Mouse (Mus musculus) liver, embryonic 14.5 days (tissue): ENCODE measurements around the gene Tmprss11f. TPM values are rescaled to one million over a fixed set of nuclear protein-coding genes. Genes with fewer than 3 reads are reported as not detected.

Experiments
- ATAC-seq: fragments of 200-750 bp; cut with Nextera tagmentation; 2 replicates; pipeline ENCODE4 v1.8.0; 2017; ENCODE audit warnings: moderate number of reproducible peaks, mild to moderate bottlenecking, moderate library complexity; ENCODE audit not compliant: insufficient read depth
- DNase-seq, 3 experiments: peaks; one replicate each; pipeline ENCODE4 v3.0.0-alpha.2; 2012 to 2013; ENCODE audit warnings: low read depth in 3 of 3, low spot score in 3 of 3
- H3K27ac ChIP-seq: fragments of 300-500 bp; sonication (generic); 2 replicates; pipeline ENCODE4 v1.5.1; 2014; ENCODE audit warnings: moderate library complexity, mild to moderate bottlenecking, control low read depth, inconsistent platforms
- H3K27me3 ChIP-seq: fragments of 300-500 bp; sonication (generic); 2 replicates; pipeline ENCODE4 v1.6.1; 2014; ENCODE audit warnings: mild to moderate bottlenecking, low read length, moderate library complexity; ENCODE audit not compliant: control insufficient read depth, insufficient read depth
- H3K36me3 ChIP-seq: fragments of 300-500 bp; sonication (generic); replicated peaks from 2 replicates; pipeline ENCODE4 v1.6.1; 2014; ENCODE audit warnings: low read depth; ENCODE audit not compliant: control insufficient read depth, insufficient read depth
- H3K4me1 ChIP-seq, 2 experiments: fragments of 200-500 bp in 1 of 2; fragments of 300-500 bp in 1 of 2; sonication (generic) in 1 of 2; replicated peaks; 2 replicates each; pipeline ENCODE4 v1.6.1; 2012 to 2014; ENCODE audit warnings: antibody characterized with exemption in 1 of 2, inconsistent platforms in 1 of 2, low read length in 1 of 2; ENCODE audit not compliant: control insufficient read depth in 2 of 2, insufficient read depth in 2 of 2
- H3K4me2 ChIP-seq: fragments of 300-500 bp; sonication (generic); 2 replicates; pipeline ENCODE4 v1.6.1; 2014; ENCODE audit warnings: low read depth, mild to moderate bottlenecking, control low read depth, moderate library complexity
- H3K4me3 ChIP-seq, 2 experiments: fragments of 200-500 bp in 1 of 2; fragments of 300-500 bp in 1 of 2; sonication (generic) in 1 of 2; 2 replicates each; pipeline ENCODE4 v1.5.1; 2012 to 2014; ENCODE audit warnings: low read depth in 2 of 2, low read length in 2 of 2, mild to moderate bottlenecking in 2 of 2, control low read depth in 1 of 2, inconsistent platforms in 1 of 2, moderate library complexity in 1 of 2; ENCODE audit not compliant: insufficient read depth in 1 of 2
- H3K9ac ChIP-seq: fragments of 300-500 bp; sonication (generic); replicated peaks from 2 replicates; pipeline ENCODE4 v1.6.1; 2014; ENCODE audit warnings: mild to moderate bottlenecking, control low read depth, moderate library complexity
- H3K9me3 ChIP-seq: fragments of 300-500 bp; sonication (generic); 2 replicates; pipeline ENCODE4 v1.6.1; 2016; ENCODE audit warnings: low read length, mixed read lengths; ENCODE audit not compliant: control insufficient read depth
- CTCF ChIP-seq: IDR thresholded peaks from 2 replicates; pipeline ENCODE4 v1.5.1; 2016; ENCODE audit warnings: antibody characterized with exemption, low read depth, control low read depth
- EP300 ChIP-seq: IDR thresholded peaks from 2 replicates; pipeline ENCODE4 v1.6.1; 2016; ENCODE audit warnings: antibody characterized with exemption, low read depth
- WGBS: fragments of 180-500 bp; shearing (Covaris S2); extraction: QIAGEN DNeasy Blood & Tissue Kit; methylation state at CpG from one replicate; pipeline ENCODE4 v1.1.7; 2014; ENCODE audit not compliant: insufficient replicate concordance; 5-methylcytosine and 5-hydroxymethylcytosine counted together
- polyA plus RNA-seq, 2 experiments: library from polyadenylated mRNA; depleted of rRNA in 1 of 2; stranded (reverse) in 1 of 2; unstranded in 1 of 2; fragments of >200 nt; fragmentation: Nextera tagmentation in 1 of 2; extraction: Ambion mirVana in 1 of 2; gene quantifications; 2 replicates each; pipeline versions ENCODE4 v1.2.1 to v1.2.3; 2012 to 2014

Gene Tmprss11f
- polyA plus RNA-seq, 2 experiments, result not detected

- TF ChIP-seq CTCF (no peak), EP300 (no peak)
- no peak for DNase-seq
- no peaks in the 10 kb centered on the region for H3K27me3 ChIP-seq
- no peak overlapping the region for H3K27ac ChIP-seq
- no peaks in the 10 kb centered on the region for H3K4me1 ChIP-seq
- H3K36me3 ChIP-seq, result no peaks in the 10 kb centered on the region
- no peak overlapping the region for H3K9ac ChIP-seq
- WGBS, result 60% methylated on average over 3 of the region's 3 CpGs
- H3K4me3 ChIP-seq, result no peak overlapping the region
- H3K4me2 ChIP-seq, result no peak overlapping the region
- no peak for ATAC-seq
- no peaks in the 10 kb centered on the region for H3K9me3 ChIP-seq
Observed at GRCm38 (mm10) chr5:86540601-86541000, 91.6 kb downstream of the Tmprss11f start.

- Histone ChIP-seq H3K4me3 (no peak overlapping the region), H3K36me3 (no peaks in the 10 kb centered on the region), H3K27me3 (no peaks in the 10 kb centered on the region), H3K4me1 (no peaks in the 10 kb centered on the region), H3K9me3 (no peaks in the 10 kb centered on the region), H3K9ac (no peak overlapping the region), H3K4me2 (no peak overlapping the region), H3K27ac (no peak overlapping the region)
- ATAC-seq (no peak), DNase-seq (no peak)
- 61% methylated on average over 2 of the region's 2 CpGs for WGBS
- no peak for TF ChIP-seq CTCF
- TF ChIP-seq EP300, result no peak
Observed at GRCm38 (mm10) chr5:86528725-86529124, 103.5 kb downstream of the Tmprss11f start.

GRCm38 (mm10) chr5:86518500-86518899 is 113.7 kb downstream of the Tmprss11f start, which contains the start of gene Tmprss11g:
Gene Tmprss11g, minus strand, starts transcription at chr5:86518600.
- DNase-seq, result no peak
- WGBS, result 50% methylated on average over 9 of the region's 9 CpGs
- ATAC-seq, result no peak
- H3K9me3 ChIP-seq, result no peaks in the 10 kb centered on the region
- H3K27me3 ChIP-seq, result no peaks in the 10 kb centered on the region
- no peak within 1 kb of the TSS for H3K4me3 ChIP-seq
- H3K27ac ChIP-seq, result no peak within 1 kb of the TSS
- no peaks in the 10 kb centered on the region for H3K36me3 ChIP-seq
- no peaks in the 10 kb centered on the region for H3K4me1 ChIP-seq
- TF ChIP-seq CTCF (no peak), EP300 (no peak)
- no peak within 1 kb of the TSS for H3K4me2 ChIP-seq
- no peak within 1 kb of the TSS for H3K9ac ChIP-seq

- Histone ChIP-seq H3K27me3 (no peaks in the 10 kb centered on the region), H3K9ac (no peak overlapping the region), H3K4me2 (no peak overlapping the region), H3K4me3 (no peak overlapping the region), H3K4me1 (no peaks in the 10 kb centered on the region), H3K36me3 (no peaks in the 10 kb centered on the region), H3K9me3 (no peaks in the 10 kb centered on the region), H3K27ac (no peak overlapping the region)
- WGBS, result 52% methylated on average over 5 of the region's 5 CpGs
- ATAC-seq (no peak), DNase-seq (no peak)
- TF ChIP-seq EP300 (no peak), CTCF (no peak)
Observed at GRCm38 (mm10) chr5:86511538-86511937, 120.7 kb downstream of the Tmprss11f start.

GRCm38 (mm10) chr5:86493453-86493852 is 138.8 kb downstream of the Tmprss11f start:
- Histone ChIP-seq H3K27me3 (no peaks in the 10 kb centered on the region), H3K4me2 (no peak overlapping the region), H3K9ac (no peak overlapping the region), H3K9me3 (no peaks in the 10 kb centered on the region), H3K27ac (no peak overlapping the region), H3K4me3 (no peak overlapping the region), H3K36me3 (no peaks in the 10 kb centered on the region), H3K4me1 (no peaks in the 10 kb centered on the region)
- 43% methylated on average over 1 of the region's 1 CpGs for WGBS
- TF ChIP-seq CTCF, result no peak
- no peak for TF ChIP-seq EP300
- ATAC-seq (no peak), DNase-seq (no peak)

GRCm38 (mm10) chr5:86482562-86482961 is 149.7 kb downstream of the Tmprss11f start:
- Histone ChIP-seq H3K9ac (no peak overlapping the region), H3K36me3 (no peaks in the 10 kb centered on the region), H3K4me1 (no peaks in the 10 kb centered on the region), H3K9me3 (no peaks in the 10 kb centered on the region), H3K27me3 (no peaks in the 10 kb centered on the region), H3K27ac (no peak overlapping the region), H3K4me3 (no peak overlapping the region), H3K4me2 (no peak overlapping the region)
- ATAC-seq (no peak), DNase-seq (no peak)
- TF ChIP-seq CTCF (no peak), EP300 (no peak)
- 38% methylated on average over 2 of the region's 2 CpGs for WGBS
